Mouse (Mus musculus) mature B cell (primary cell): ENCODE results near the gene Krt23.

Source experiments
- in situ Hi-C: fragments of 300-500 bp; cut with MboI; formaldehyde crosslinking; loops from 2 replicates; pipeline ENCODE4 v1.14.3; 2019

Gene Krt23

DNA sequence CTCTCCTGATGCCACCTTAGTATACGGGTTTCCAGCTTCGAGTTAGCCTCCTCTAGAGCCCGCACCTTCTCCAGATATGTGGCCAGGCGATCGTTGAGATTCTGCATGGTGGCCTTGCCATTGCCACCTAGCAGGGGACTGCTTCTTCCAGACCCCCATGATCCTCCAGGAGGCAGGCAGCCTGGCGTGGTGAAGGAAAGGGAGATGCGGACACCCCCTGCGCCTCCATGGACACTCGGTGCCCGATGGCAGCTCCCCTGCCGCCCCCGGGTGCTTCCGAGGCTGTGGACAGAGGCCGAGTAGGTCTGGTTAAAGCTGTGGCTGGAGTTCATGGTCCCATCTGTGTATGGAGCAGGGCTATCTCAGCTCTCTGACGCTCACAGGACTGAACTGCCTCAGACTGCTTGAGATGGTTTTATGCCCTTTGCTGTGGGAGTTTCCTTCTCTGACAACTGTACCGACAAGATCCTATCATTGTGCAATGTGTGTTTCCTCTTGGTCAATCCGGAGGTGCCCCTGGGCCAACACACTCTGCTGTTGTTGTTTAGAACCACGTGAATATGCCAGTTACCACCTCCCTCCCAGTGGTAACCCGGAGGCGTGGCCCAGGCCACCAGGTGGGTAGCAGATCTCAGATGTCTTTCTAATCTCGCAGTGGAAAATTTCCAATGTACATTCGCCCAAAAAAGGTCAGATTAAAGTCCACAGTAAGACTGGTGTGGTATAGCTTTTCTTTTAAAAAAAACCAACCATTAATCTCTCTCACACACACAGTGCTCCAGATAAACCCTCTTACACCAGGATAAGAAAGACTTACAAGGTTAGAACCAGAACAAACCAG, at the start of gene Krt23:
Krt23 (minus strand) TSS at position 405 of the 841 bp plus-strand sequence.
- in situ Hi-C loops: no loop called here

DNA sequence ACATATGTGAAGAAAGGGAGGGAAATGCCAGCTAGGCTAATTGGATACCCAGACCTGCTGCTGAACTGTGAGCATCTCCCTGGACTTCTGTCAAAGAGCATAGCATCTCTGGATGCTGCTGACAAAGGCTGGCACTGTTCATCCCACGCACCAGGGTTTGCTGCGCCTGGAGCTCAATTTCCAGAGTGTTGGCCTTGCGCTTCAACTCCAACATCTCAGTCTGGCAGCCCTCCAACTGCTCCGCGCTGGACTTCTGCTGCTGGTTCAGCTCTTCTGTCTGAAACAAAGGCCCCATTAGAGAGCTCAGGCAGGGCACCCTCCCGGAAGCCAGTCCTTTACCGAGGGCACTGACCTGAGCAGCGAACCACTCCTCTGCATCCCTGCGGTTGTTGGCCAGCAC, 46.8 kb upstream of the Krt23 start:
- in situ Hi-C loops: no loop called here

DNA sequence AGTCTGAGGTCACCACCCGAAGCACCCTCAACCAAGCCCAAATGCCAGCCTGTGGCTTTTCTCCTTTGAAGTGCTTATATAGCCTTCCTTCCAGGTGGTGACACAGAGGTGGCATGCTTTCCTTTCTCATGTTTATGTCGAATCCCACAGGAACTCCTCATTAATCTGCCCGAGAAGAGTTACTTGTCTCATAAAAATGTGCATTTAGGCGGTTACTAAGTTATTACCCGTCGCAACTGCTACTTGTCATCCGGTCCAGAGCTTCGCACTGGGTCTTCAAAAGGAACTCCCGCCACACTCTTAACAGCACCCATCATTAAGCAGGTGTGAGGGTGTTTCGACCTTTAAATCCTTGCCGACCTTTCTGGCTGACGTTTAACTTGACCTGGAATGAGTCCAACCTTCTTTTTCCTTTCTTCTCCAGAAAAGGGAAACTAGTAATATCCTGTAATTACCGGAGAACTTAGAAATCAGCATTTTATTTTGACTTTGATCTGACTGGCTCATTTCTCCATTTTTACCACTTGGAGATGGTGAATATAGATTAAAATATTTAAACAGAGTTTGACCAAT, 28.4 kb upstream of the Krt23 start, which contains the start of gene Krt39:
Krt39 (minus strand) TSS at position 51 of the 573 bp plus-strand sequence.
- in situ Hi-C loops: no loop called here

DNA sequence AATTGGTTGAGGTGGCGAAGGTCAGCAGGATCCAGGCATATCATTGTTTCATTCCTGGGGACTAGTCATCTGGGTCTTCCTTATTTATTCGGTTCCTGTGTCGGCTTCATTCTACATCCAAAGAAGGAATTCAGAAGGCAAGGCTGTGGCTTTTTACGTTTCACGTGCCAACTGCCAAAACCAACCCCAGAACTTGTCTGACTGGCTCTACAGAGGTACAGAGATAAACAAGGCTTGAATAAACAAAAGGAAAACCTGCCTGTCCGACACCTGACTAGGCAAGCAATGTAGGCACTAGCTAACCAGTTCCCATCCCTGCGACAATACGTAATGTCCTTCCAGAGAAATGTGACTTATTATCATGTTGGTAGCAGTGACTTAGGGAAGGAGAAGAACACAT, 21.2 kb upstream of the Krt23 start:
- in situ Hi-C loops: no loop called here

DNA sequence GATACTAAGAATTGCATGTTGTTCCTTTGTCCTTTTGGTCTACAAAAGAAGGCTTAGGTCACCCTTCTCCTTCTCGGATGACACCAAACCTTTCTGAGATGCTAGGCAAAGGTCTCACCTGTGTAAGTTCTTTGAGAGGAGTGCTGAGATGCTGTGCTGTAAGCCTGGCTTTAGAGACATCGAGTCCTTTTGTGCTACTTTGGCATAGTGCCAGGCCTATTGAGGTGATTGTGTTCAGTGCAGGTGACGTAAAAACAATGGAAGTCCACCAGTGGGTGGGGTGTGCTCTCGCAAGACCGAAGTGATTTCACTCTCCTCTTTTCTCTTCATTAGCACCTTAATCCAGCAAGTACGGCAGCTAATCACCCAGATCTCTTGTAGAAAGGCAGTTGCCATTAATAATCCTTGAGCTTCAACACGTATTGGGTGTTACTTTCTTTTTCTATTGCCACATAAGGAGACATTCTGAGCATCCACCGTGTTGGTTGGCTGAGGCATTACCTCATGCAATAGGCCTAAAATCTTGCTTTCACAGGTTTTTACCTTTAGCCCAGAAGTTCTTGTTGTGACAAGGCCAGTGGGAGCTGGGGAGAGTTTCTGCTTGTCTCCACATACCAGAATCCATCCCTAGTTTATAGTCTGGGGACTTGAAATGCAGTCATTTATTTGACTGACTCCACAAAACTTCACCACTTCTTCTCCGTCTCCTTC, 7.3 kb upstream of the Krt23 start:
- in situ Hi-C loops: no loop called here

DNA sequence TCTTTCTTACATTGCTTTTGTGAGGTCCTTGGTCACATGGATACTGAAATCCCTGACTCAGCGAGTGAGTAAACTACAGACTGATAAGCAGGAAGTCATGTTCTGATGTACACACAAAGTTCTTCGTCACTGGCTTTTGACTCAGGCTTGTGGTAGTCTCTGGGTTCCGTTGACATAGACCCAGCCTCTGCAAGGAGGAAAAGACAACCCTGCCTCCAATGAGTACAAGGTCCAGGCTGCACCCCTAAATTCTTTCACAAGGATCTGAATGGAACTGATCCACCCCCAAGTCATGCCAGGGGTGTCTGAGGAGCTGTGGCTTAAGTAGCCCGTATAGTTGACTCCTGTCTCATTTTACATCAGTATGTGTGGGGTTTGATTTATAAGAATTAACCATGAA, 3.5 kb upstream of the Krt23 start:
- in situ Hi-C loops: no loop called here

DNA sequence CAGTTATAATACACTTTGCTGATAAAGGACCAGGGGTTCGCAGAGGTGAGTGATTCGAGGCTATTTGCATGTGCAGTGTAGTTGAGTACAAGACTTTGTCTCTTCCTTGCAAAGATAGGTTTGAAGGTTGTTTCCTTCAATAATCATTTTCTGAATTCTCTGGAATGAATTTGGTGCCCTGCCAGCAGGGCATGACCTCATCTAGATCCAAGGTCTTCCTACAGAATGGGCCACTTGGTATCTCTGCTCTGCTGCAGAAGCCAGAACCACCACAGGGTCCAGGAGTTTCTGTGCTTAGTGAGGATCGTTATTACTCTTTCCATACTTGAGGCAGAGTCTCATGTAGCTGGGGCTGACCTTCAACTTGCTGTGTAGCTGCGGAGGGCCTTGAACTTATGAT, 1.8 kb upstream of the Krt23 start:
- in situ Hi-C loops: no loop called here

DNA sequence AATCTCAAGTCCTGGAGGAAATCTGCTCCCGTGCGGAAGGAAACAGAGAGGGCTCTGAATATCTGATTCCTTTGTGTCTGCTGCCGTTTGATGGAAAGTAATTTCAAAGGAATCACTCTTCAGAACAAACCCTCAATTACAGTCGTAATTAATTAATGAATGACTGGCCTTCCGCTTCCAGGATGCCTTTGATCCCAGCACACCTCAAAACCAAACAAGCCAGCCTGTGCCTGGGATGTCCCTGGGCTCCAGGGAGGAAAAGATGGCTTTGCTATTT, 575 bp upstream of the Krt23 start:
- in situ Hi-C loops: no loop called here

DNA sequence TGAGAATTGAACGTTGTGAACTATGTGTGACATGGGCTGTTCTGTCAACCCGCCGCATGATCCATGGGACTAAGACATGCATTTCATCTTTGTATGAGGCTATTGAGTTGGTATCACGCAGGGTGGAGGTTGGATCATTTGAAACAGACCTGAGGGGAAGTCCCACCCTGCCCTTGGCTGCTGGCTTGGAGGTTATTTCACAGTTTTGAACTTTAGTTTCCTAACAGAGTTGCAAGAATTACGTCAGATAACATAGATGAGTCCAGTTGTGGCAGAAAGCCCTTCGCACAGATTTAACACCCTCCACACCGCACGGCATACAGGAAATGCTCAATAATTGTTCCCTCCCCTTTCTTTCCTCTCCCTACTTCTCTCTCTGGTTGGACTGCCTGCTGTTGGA, 1.9 kb downstream of the Krt23 start:
- in situ Hi-C loops: no loop called here

DNA sequence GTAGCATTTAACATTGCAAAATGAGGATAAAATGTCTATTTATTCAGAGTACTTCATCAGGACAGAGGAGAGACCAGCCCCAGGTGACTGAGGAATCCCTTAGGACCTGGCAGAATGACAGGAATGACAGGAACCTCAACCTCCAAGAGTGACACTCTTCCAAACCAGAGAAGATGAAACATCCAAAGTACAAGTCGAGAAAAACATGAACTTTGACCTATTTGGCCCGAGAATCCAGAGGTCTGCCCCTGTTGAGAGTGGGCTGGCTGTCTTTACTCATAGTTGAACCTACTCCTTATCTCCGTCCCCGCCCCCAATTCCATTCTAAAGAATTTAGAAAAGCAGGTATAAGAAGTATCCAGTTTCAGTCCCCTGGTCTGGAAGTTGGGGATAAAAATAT, 2.3 kb downstream of the Krt23 start:
- in situ Hi-C loops: no loop called here

DNA sequence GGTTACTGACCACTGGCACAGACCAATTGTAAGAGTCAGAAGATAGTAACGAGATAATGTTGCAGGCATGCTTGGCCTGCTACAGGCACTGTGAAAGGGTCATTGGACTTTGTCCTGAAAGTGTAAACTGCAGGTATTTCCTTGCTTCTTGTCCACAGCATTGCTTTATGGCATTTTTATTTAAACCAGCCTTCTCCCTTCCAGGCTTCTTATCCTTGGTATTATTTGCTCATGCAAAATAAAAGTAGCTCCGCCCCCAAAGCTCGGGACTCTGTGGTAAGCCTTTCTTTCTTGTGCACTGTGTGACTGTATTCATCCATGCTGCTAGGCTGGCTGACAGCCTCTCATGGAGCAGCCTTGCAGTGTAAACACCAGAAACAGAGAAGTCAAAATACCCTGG, 3.7 kb downstream of the Krt23 start:
- in situ Hi-C loops: no loop called here

DNA sequence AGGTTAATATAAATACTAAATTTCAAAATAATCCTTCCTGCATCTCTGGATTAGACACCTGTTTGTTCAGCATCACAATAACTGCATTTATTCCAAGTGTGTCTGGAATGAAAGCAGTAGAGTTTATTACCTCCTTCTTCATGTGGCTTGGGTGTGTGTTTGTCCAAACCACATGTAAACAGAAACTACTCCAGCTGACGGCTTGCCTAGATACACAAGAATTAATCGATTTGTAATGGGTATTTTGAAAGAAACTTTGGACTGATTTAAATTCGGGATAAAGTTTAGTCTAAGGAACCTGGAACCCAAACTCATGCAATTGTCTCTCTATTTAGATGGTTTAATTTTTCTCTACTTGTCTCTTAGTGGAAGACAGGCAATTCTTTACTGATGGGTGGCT, 18.0 kb downstream of the Krt23 start:
- in situ Hi-C loops: no loop called here

DNA sequence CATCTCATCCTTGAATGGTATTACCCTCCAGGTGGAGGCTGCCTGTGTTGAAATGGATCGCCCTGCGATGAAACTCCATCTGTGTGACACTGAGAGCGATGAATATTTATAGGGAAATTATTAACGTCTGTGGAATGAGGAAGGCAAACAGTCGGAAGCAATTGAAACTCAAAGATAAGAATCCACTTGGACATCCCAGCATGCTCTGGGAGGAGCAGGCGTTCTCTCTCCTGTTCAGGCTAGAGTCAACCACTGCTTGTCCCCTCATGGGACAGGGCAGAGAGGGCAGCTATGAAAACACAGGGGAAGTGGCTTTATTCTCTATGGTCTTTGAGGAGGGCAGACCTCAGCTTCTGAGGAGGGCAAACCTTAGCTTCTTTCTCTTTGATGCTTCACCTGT, 19.5 kb downstream of the Krt23 start:
- in situ Hi-C loops: no loop called here

DNA sequence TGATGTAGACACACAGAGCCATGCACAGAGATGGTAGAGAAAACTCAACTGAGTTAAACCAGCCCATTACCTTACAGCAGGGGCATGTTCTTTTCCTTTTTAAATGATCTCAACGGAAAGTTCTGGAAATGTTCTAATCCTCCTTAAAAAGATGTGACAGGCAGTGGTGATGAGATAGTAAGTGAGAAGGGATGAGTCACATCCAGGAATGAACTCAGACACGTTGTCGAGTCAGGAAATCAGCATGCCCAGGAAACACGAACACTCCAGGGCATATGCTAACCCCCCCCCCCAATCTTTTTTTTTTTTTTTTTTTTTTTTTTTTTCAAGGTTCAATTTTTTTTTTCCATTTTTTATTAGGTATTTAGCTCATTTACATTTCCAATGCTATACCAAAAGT, 20.5 kb downstream of the Krt23 start:
- in situ Hi-C loops: no loop called here

DNA sequence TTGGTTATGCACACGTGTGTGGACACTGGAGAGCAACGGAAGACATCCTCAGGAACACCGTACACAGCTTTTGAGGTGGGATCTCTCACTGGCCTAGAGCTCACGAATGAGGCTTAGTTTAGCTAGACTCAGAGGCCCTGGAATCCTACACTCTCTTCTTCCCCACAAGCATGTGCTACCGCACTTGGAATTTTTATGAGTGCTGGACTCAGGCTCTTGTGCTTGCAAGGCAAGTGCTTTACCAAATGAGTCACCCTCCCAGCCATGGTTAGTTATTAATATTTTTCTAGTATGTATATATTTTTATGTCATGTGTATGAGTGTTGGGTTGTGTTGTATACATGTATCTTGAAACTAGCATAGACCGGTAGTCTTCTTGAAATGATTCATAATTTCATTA, 21.0 kb downstream of the Krt23 start:
- in situ Hi-C loops: no loop called here

DNA sequence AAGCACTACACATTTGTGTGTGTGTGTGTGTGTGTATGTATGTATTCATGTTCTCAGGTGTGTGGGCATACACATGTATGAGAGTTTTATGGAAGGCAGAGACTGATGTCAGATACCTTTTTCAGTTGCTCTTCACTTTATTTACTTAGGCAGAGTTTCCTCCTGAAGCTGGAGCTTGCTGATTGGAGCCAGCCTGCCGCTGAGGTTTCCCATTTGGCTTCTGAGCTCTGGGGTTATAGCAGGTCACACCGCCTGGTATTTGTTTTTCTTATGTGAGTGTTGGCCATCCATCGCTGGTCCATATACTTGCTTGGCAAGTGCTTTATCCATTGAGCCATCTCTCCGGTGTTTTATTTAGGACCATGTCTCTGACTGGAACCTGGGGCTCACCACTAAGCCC, 23.7 kb downstream of the Krt23 start:
- in situ Hi-C loops: no loop called here

DNA sequence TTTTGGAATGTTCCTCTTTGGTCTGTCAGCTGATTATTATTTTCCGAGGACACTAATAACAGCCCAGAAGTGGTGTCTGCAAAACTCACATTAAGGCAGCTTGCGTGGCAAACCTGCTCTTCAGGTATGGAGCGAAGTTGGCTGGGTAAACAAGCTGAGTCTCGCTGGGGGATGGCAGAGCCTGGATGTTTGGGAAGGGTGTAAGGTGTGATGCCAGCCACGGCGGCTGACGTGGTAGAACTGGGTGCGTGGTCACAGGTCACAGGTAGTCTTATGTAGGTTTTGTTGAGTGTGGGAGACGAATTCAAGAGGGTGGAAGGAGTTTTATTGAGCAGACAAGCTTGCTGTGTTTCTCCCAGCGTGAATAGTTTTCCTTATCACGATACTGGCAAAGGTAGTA, 24.4 kb downstream of the Krt23 start:
- in situ Hi-C loops: no loop called here

DNA sequence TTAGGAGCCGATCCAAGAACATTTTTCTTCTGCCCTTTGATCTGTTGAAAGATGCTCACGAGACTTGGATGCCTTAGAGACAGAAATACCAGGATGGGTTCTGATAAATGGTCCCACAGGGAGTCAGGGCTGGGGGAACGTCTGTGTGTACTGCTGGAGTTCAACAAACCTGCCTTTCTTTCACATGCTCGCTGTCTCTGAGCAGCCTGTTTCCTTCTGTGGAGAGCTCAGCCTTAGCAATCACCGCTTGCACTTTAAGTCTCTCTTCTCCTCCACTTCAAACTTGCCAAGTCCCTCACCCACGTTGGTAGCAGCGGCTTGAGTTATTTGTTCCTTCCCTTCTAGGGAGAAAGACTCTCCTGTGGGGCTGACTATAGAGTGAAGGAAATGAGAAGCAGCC, 26.6 kb downstream of the Krt23 start:
- in situ Hi-C loops: no loop called here

DNA sequence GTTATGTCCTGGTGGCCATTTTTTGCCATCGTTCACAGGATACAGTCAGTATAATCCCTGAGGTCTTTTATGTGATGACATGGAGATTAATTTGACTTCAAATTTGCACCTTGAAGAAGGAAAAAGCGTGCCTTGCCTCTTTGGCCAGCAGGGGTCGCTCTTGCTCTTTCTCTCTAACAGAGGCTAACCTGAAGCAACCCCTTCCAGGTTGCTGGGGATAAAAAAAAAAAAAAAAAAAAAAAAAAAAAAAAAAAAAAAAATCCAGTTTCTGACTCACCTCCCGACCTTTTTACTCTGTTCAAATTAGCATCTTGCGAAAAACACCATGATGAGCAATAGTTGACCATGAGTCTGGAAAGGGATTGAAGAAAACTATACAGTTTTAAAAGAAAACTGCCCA, 28.1 kb downstream of the Krt23 start:
- in situ Hi-C loops: no loop called here

DNA sequence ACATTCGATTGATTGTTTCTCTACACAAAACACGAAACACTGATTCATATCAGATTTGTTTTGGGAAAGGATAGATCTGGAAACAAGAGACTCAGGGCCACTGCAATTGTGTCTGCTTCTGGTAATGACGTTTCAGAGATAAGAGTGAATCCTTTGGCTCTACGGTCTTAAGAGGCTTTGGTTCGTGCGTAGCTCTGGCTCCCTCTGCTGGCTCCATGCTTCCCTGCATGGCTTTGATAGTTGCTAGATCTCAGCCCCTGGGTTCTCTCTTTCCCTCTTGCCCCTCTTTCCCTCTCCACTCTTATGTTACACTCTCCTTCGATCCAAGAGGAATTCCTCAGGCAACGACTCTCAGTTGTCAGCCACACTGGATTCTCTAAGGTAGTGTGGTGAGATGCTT, 29.8 kb downstream of the Krt23 start:
- in situ Hi-C loops: no loop called here

DNA sequence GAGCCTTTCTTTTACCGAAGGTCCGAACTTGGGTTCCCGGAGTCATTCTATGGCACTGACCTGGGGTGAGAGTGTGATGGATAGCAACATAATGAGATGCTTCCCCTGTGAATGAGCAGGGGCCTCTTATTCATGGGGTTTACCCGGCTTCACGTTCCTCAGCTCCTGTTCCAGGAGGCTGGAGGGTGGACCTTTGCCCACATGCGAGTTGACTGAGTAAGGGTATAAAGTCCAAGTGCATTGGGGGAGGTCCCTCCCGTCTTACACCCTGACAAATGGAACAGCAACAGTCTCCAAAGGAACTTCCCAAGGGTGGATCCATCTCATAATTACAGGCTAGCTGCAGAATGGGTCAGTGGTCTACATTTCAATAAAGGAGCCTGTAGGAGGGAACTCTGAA, 31.2 kb downstream of the Krt23 start:
- in situ Hi-C loops: no loop called here

DNA sequence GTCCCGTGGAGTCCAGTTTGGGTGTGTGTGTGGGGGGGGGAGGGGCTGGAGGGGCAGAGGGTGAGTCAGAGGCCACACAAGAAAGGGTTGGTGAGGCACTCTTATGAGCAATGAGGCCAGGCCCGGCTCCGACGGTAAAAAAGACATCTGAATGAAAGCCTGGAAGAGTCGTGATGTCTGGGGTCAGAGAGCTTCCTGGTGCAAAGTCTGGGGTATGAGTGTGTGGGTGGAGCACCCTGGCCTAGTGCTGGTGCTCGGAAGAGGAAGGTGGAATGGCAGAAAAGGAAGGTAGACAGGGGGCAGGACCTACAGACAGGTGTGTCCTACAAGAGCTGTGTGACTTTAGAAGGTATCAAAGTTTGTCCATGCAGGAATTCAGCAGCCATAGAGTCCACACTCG, 34.0 kb downstream of the Krt23 start:
- in situ Hi-C loops: no loop called here

DNA sequence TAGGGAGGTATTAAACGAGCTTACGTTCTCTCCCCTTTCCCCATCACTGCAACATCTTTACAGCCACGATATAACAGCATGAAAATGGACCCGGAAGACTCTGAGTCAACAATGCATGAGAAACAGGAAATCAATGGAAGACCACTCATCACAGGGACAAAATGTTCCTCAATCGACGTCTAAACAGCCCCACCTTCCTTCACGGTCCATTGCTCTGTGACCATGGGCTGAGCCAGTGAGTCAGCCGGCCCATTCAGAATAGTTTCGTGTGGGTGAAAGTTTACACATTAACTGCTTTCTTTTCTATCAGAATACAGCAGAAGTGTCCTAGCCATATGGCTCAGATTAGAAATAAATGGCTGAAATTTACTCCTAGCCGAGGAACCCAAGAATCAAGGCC, 38.2 kb downstream of the Krt23 start:
- in situ Hi-C loops: no loop called here
